Mouse (Mus musculus): ENCODE data around the gene Dgkk. TPM values are rescaled to one million over a fixed set of nuclear protein-coding genes. Genes with fewer than 3 reads are reported as not detected.

Dgkk gene
- polyA plus RNA-seq, 1 experiment from 2014 or later = 6.8 TPM

DNA sequence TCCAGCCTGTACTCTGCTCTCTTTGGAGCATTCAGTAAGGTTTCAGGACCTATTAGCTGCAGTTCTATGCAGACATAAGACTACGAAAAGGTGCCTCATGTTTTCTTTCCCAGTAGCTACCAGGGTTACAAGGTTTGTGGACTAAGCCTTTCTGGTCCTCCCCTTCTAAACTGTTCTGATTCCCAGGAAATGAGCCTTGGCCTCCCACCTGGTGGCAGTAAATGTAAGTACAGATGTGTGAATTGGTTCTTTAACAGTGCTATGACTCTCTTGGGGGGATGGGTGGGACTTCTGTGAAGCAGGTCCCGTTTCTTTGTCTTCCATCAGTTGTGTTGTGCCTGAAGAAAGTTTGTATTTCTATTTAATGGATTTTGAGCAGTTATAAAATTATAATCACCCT, 53.4 kb downstream of the Dgkk start:
- H3K27ac ChIP-seq (replicated peaks in 1 of 2; ENCODE audit: control insufficient read depth in 1 of 2, insufficient read depth in 1 of 2, low read depth in 2 of 2, low read length in 2 of 2) = no peak overlapping the region
- no peaks in the 10 kb centered on the region for H3K27me3 ChIP-seq (ENCODE audit: control insufficient read depth, insufficient read depth, low read length)
- H3K4me3 ChIP-seq (ENCODE audit: control insufficient read depth in 1 of 2, insufficient read depth in 1 of 2, low read depth in 1 of 2, low read length in 2 of 2) = no peak overlapping the region
- no peak overlapping the region for H3K9ac ChIP-seq (ENCODE audit: low read length)
- no peaks in the 10 kb centered on the region for H3K9me3 ChIP-seq (ENCODE audit: control insufficient read depth, low read length)
- no peak for ATAC-seq (ENCODE audit: insufficient number of reproducible peaks, insufficient read depth, low FRiP score, low read depth)
- no peaks in the 10 kb centered on the region for H3K36me3 ChIP-seq (ENCODE audit: control insufficient read depth, insufficient read depth, low read length)
- no peaks in the 10 kb centered on the region for H3K4me1 ChIP-seq (ENCODE audit: control insufficient read depth in 2 of 2, insufficient read depth in 2 of 2, low read length in 2 of 2)
- no peak overlapping the region for H3K4me2 ChIP-seq (ENCODE audit: low read length)
- WGBS = 41% methylated on average over 2 of the region's 2 CpGs

DNA sequence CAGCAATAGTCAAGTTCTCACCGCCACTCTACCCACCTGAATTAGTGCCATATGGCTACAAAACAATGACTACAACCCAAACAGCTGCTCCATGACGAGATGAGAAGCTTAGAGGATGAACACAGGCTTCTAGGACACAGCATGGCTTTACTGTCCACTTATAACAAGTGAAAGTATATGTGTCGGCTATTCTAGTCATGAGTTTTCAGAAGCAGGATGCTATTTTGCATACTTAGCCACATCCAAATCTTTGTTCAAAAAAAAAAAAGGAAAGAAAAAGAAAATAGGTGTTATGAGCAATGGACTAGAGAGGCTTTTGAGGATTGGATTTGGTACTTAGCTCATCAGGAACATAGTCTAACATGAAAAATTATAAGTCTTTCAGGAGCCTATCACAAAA, 74.4 kb downstream of the Dgkk start:
- WGBS = 65% methylated on average over 3 of the region's 3 CpGs
- no peak for ATAC-seq (ENCODE audit: insufficient number of reproducible peaks, insufficient read depth, low FRiP score, low read depth)

DNA sequence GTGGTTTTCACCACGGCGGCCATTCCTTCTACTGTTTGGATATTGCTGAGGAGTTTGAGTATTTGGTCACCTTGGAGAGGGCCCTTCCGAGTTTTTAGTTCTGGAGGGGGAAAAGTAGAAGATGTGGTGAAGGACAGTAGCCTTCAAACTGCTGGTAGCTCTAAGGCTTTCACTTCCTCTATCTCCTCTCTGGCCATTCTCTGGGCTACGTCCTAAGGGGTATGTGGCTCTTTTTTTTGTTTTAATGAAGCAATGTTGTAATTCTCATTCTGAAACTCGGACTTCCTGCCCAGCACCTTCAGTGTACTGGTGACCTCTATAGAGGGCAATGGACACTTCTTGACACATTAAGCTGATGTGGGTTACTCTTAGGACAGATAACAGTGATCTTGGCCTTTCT, 75.0 kb downstream of the Dgkk start:
- H3K27ac ChIP-seq (replicated peaks in 1 of 2; ENCODE audit: control insufficient read depth in 1 of 2, insufficient read depth in 1 of 2, low read depth in 2 of 2, low read length in 2 of 2) = no peak overlapping the region
- H3K9me3 ChIP-seq (ENCODE audit: control insufficient read depth, low read length) = no peaks in the 10 kb centered on the region
- H3K27me3 ChIP-seq (ENCODE audit: control insufficient read depth, insufficient read depth, low read length) = no peaks in the 10 kb centered on the region
- no peak for ATAC-seq (ENCODE audit: insufficient number of reproducible peaks, insufficient read depth, low FRiP score, low read depth)
- no peak overlapping the region for H3K4me3 ChIP-seq (ENCODE audit: control insufficient read depth in 1 of 2, insufficient read depth in 1 of 2, low read depth in 1 of 2, low read length in 2 of 2)
- H3K36me3 ChIP-seq (ENCODE audit: control insufficient read depth, insufficient read depth, low read length) = no peaks in the 10 kb centered on the region
- 83% methylated on average over 5 of the region's 5 CpGs for WGBS
- no peaks in the 10 kb centered on the region for H3K4me1 ChIP-seq (ENCODE audit: control insufficient read depth in 2 of 2, insufficient read depth in 2 of 2, low read length in 2 of 2)
- H3K9ac ChIP-seq (ENCODE audit: low read length) = no peak overlapping the region
- no peak overlapping the region for H3K4me2 ChIP-seq (ENCODE audit: low read length)

More for the DNA sequence above, 74.4 kb downstream of the Dgkk start:
- Histone ChIP-seq H3K4me1 (ENCODE audit: control insufficient read depth in 2 of 2, insufficient read depth in 2 of 2, low read length in 2 of 2) (no peaks in the 10 kb centered on the region), H3K9ac (ENCODE audit: low read length) (no peak overlapping the region), H3K9me3 (ENCODE audit: control insufficient read depth, low read length) (no peaks in the 10 kb centered on the region), H3K36me3 (ENCODE audit: control insufficient read depth, insufficient read depth, low read length) (no peaks in the 10 kb centered on the region), H3K4me3 (ENCODE audit: control insufficient read depth in 1 of 2, insufficient read depth in 1 of 2, low read depth in 1 of 2, low read length in 2 of 2) (no peak overlapping the region), H3K27ac (replicated peaks in 1 of 2; ENCODE audit: control insufficient read depth in 1 of 2, insufficient read depth in 1 of 2, low read depth in 2 of 2, low read length in 2 of 2) (no peak overlapping the region), H3K4me2 (ENCODE audit: low read length) (no peak overlapping the region), H3K27me3 (ENCODE audit: control insufficient read depth, insufficient read depth, low read length) (no peaks in the 10 kb centered on the region)

DNA sequence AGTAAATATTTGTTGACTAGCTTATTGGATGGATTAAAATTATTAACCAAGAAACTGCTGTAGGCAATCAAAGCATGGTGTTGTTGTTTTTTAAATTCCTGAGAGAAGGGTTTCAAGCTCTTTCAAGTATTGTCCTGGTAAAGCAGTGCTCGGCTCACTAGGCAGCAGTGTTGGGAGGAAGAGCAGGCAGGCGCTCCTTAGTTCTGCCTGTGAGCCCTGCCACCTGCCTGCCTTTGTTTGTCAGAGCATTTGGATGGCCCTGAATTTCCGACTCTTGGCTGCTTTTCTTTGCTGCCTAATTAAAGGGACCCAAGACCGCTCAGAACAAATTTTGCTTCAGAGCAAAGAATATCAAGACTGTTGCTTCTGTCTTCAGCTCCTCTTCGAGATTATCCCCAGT, 114.8 kb downstream of the Dgkk start:
- H3K4me1 ChIP-seq (ENCODE audit: control insufficient read depth in 2 of 2, insufficient read depth in 2 of 2, low read length in 2 of 2) = no peaks in the 10 kb centered on the region
- 34% methylated on average over 5 of the region's 5 CpGs for WGBS
- peak overlapping the region; percentile 25; the same call in 1 of the 2 replicates for H3K9ac ChIP-seq (ENCODE audit: low read length)
- peak overlapping the region; percentile 44 for H3K4me2 ChIP-seq (ENCODE audit: low read length)
- no peak for ATAC-seq (ENCODE audit: insufficient number of reproducible peaks, insufficient read depth, low FRiP score, low read depth)
- H3K27me3 ChIP-seq (ENCODE audit: control insufficient read depth, insufficient read depth, low read length) = no peaks in the 10 kb centered on the region
- peak overlapping the region; percentile 17 to 48; a peak in 3 of 4 replicates for H3K27ac ChIP-seq (replicated peaks in 1 of 2; ENCODE audit: control insufficient read depth in 1 of 2, insufficient read depth in 1 of 2, low read depth in 2 of 2, low read length in 2 of 2)
- no peaks in the 10 kb centered on the region for H3K36me3 ChIP-seq (ENCODE audit: control insufficient read depth, insufficient read depth, low read length)
- H3K4me3 ChIP-seq (ENCODE audit: control insufficient read depth in 1 of 2, insufficient read depth in 1 of 2, low read depth in 1 of 2, low read length in 2 of 2) = no peak overlapping the region
- no peaks in the 10 kb centered on the region for H3K9me3 ChIP-seq (ENCODE audit: control insufficient read depth, low read length)

DNA sequence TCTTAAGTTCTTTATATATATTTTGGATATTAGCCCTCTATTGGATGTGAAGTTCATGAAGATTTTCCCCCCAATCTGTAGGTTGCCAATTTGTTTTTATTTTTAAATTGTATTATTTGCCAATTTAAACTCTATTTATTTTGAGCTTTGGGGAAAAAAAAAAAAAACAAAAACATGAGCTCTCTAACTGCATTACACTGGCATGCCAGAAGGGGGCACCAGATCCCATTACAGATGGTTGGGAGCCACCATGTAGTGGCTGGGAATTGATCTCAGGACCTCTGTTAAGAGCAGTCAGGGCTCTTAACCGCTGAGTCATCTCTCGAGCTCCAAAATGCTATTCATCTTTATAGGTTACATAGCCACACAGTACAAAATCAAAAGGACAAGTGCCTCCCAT, 131.9 kb downstream of the Dgkk start:
- WGBS = 81% methylated on average over 2 of the region's 2 CpGs
- no peaks in the 10 kb centered on the region for H3K27me3 ChIP-seq (ENCODE audit: control insufficient read depth, insufficient read depth, low read length)

DNA sequence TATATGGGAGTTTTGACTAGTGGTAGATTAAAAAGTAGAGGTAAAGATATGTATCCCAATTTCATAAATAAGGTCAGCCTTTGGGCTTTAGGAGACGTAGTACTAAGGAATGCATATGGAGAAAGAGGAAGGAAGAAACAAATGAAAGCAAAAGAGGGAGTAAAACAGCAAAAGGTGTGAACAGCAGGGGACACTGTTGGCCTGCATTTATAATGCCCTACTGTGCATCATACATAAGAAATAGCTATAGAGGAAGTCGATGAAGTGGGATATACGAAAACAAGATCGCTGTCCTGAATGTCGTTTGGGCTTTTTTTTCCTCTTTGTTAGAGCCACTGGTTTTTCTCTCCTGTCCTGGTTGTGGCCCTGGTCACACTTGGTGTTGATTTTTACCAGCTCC, 143.1 kb downstream of the Dgkk start:
- H3K4me1 ChIP-seq (ENCODE audit: control insufficient read depth in 2 of 2, insufficient read depth in 2 of 2, low read length in 2 of 2) = no peaks in the 10 kb centered on the region; a peak in 2 of 4 replicates
- ATAC-seq (ENCODE audit: insufficient number of reproducible peaks, insufficient read depth, low FRiP score, low read depth) = no peak
- H3K9me3 ChIP-seq (ENCODE audit: control insufficient read depth, low read length) = no peaks in the 10 kb centered on the region
- H3K4me2 ChIP-seq (ENCODE audit: low read length) = peak overlapping the region; percentile 27; the same call in 1 of the 2 replicates
- no peak overlapping the region; a peak in 1 of 4 replicates for H3K27ac ChIP-seq (replicated peaks in 1 of 2; ENCODE audit: control insufficient read depth in 1 of 2, insufficient read depth in 1 of 2, low read depth in 2 of 2, low read length in 2 of 2)
- no peaks in the 10 kb centered on the region for H3K36me3 ChIP-seq (ENCODE audit: control insufficient read depth, insufficient read depth, low read length)
- H3K4me3 ChIP-seq (ENCODE audit: control insufficient read depth in 1 of 2, insufficient read depth in 1 of 2, low read depth in 1 of 2, low read length in 2 of 2) = no peak overlapping the region
- H3K9ac ChIP-seq (ENCODE audit: low read length) = no peak overlapping the region
- 47% methylated on average over 5 of the region's 5 CpGs for WGBS
- H3K27me3 ChIP-seq (ENCODE audit: control insufficient read depth, insufficient read depth, low read length) = no peaks in the 10 kb centered on the region

More for the DNA sequence above, 131.9 kb downstream of the Dgkk start:
- H3K9ac ChIP-seq (ENCODE audit: low read length) = no peak overlapping the region
- no peaks in the 10 kb centered on the region for H3K36me3 ChIP-seq (ENCODE audit: control insufficient read depth, insufficient read depth, low read length)
- no peaks in the 10 kb centered on the region for H3K4me1 ChIP-seq (ENCODE audit: control insufficient read depth in 2 of 2, insufficient read depth in 2 of 2, low read length in 2 of 2)
- no peak overlapping the region for H3K27ac ChIP-seq (replicated peaks in 1 of 2; ENCODE audit: control insufficient read depth in 1 of 2, insufficient read depth in 1 of 2, low read depth in 2 of 2, low read length in 2 of 2)
- no peak overlapping the region for H3K4me2 ChIP-seq (ENCODE audit: low read length)
- no peaks in the 10 kb centered on the region for H3K9me3 ChIP-seq (ENCODE audit: control insufficient read depth, low read length)
- no peak overlapping the region for H3K4me3 ChIP-seq (ENCODE audit: control insufficient read depth in 1 of 2, insufficient read depth in 1 of 2, low read depth in 1 of 2, low read length in 2 of 2)
- no peak for ATAC-seq (ENCODE audit: insufficient number of reproducible peaks, insufficient read depth, low FRiP score, low read depth)

DNA sequence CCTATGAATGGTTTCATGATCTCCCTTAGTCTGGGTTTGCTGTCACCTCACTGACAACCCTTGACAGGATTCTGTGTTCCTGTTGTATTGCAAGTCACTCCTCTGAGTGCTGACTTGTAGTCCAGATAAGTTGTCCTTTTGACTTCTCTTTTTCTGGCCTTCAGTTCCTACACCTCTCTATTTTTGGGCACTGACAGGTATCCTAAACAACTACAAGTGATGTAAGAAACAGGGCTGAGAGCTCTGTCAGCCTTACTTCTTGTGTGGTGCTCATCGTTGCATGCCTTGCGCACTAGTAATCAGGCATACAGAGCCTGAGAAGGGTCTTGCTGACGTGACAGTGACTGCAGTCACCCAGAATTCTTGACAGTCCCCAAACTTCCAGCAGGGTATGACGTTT, 147.1 kb downstream of the Dgkk start:
- no peaks in the 10 kb centered on the region for H3K9me3 ChIP-seq (ENCODE audit: control insufficient read depth, low read length)
- H3K27me3 ChIP-seq (ENCODE audit: control insufficient read depth, insufficient read depth, low read length) = no peaks in the 10 kb centered on the region
- WGBS = 28% methylated on average over 4 of the region's 4 CpGs
- H3K4me3 ChIP-seq (ENCODE audit: control insufficient read depth in 1 of 2, insufficient read depth in 1 of 2, low read depth in 1 of 2, low read length in 2 of 2) = no peak overlapping the region
- no peak overlapping the region for H3K9ac ChIP-seq (ENCODE audit: low read length)
- ATAC-seq (ENCODE audit: insufficient number of reproducible peaks, insufficient read depth, low FRiP score, low read depth) = peak; percentile 81
- H3K4me1 ChIP-seq (ENCODE audit: control insufficient read depth in 2 of 2, insufficient read depth in 2 of 2, low read length in 2 of 2) = no peaks in the 10 kb centered on the region; a peak in 2 of 4 replicates
- peak overlapping the region; percentile 70 to 78; a peak in 2 of 4 replicates for H3K27ac ChIP-seq (replicated peaks in 1 of 2; ENCODE audit: control insufficient read depth in 1 of 2, insufficient read depth in 1 of 2, low read depth in 2 of 2, low read length in 2 of 2)
- no peaks in the 10 kb centered on the region for H3K36me3 ChIP-seq (ENCODE audit: control insufficient read depth, insufficient read depth, low read length)
- H3K4me2 ChIP-seq (ENCODE audit: low read length) = no peak overlapping the region

DNA sequence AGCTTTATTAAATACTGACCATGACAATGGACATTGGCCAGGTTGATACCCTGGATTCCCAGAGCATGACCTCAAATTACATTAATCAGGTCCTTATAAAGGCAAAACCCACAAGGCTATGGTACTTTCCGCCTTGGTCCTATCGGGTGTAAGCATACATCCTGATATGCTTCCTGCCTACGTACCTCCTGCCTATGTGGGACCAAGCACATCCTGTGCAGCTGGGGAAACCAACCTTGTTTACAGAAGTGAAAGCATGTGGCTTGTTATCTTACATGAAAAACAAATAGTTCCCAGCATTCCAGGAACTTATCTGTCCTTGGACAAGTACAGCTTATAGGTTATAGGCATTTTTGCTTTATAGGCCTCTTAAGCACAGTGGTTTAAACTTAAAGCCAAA, 189.5 kb downstream of the Dgkk start:
- H3K4me2 ChIP-seq (ENCODE audit: low read length) = no peak overlapping the region
- no peak overlapping the region for H3K4me3 ChIP-seq (ENCODE audit: control insufficient read depth in 1 of 2, insufficient read depth in 1 of 2, low read depth in 1 of 2, low read length in 2 of 2)
- H3K36me3 ChIP-seq (ENCODE audit: control insufficient read depth, insufficient read depth, low read length) = no peaks in the 10 kb centered on the region
- no peak overlapping the region for H3K27ac ChIP-seq (replicated peaks in 1 of 2; ENCODE audit: control insufficient read depth in 1 of 2, insufficient read depth in 1 of 2, low read depth in 2 of 2, low read length in 2 of 2)
- no peaks in the 10 kb centered on the region for H3K27me3 ChIP-seq (ENCODE audit: control insufficient read depth, insufficient read depth, low read length)
- no peaks in the 10 kb centered on the region for H3K4me1 ChIP-seq (ENCODE audit: control insufficient read depth in 2 of 2, insufficient read depth in 2 of 2, low read length in 2 of 2)
- 71% methylated on average over 3 of the region's 3 CpGs for WGBS
- H3K9ac ChIP-seq (ENCODE audit: low read length) = no peak overlapping the region
- no peak for ATAC-seq (ENCODE audit: insufficient number of reproducible peaks, insufficient read depth, low FRiP score, low read depth)
- no peaks in the 10 kb centered on the region for H3K9me3 ChIP-seq (ENCODE audit: control insufficient read depth, low read length)

Data from heart, embryonic 14.5 days (tissue).